Comparison of ENCODE assay signal across 7 mouse cellular contexts in genomic region chr10:121642054-121642947, GRCm38 (mm10). TPM values are rescaled to one million over a fixed set of nuclear protein-coding genes. Genes with fewer than 3 reads are reported as not detected.
DNase-seq lines count a peak whose midpoint lies in the region; ATAC-seq and TF ChIP-seq lines count a peak whose summit lies in the region.

No protein-coding gene starts in this region.

- peaks cover 28% of the 10 kb centered on the region for H3K27me3 ChIP-seq in embryonic facial prominence, embryonic 12.5 days
- peaks cover 18% of the 10 kb centered on the region for H3K27me3 ChIP-seq in intestine, embryonic 15.5 days (replicated peaks)
- H3K27me3 ChIP-seq in midbrain, postnatal 0 days (ENCODE audit: insufficient read depth, low read length): peaks cover 21% of the 10 kb centered on the region

- peak overlapping the region; percentile 57 for H3K4me3 ChIP-seq in embryonic facial prominence, embryonic 12.5 days
- H3K4me3 ChIP-seq in intestine, embryonic 15.5 days (replicated peaks): peak overlapping the region; percentile 56
- H3K4me3 ChIP-seq in midbrain, postnatal 0 days (ENCODE audit: low read depth, low read length): peak overlapping the region; percentile 50

- peaks cover 6% of the 10 kb centered on the region for H3K4me1 ChIP-seq in embryonic facial prominence, embryonic 12.5 days
- H3K4me1 ChIP-seq in intestine, embryonic 15.5 days (replicated peaks): peaks cover 11% of the 10 kb centered on the region; the same call in 1 of the 2 replicates
- peaks cover 9% of the 10 kb centered on the region for H3K4me1 ChIP-seq in midbrain, postnatal 0 days (ENCODE audit: insufficient read depth, low read length)

- no peaks in the 10 kb centered on the region for H3K9me3 ChIP-seq in embryonic facial prominence, embryonic 12.5 days
- no peaks in the 10 kb centered on the region for H3K9me3 ChIP-seq in intestine, embryonic 15.5 days
- H3K9me3 ChIP-seq in midbrain, postnatal 0 days (ENCODE audit: low read length): no peaks in the 10 kb centered on the region

- no peaks in the 10 kb centered on the region for H3K36me3 ChIP-seq in embryonic facial prominence, embryonic 12.5 days
- H3K36me3 ChIP-seq in intestine, embryonic 15.5 days: no peaks in the 10 kb centered on the region
- no peaks in the 10 kb centered on the region for H3K36me3 ChIP-seq in midbrain, postnatal 0 days (ENCODE audit: insufficient read depth, low read length)

- peak overlapping the region; percentile 99 for H3K4me2 ChIP-seq in embryonic facial prominence, embryonic 12.5 days (replicated peaks)
- H3K4me2 ChIP-seq in intestine, embryonic 15.5 days (replicated peaks): peak overlapping the region; percentile 99
- peak overlapping the region; percentile 98 for H3K4me2 ChIP-seq in midbrain, postnatal 0 days (ENCODE audit: low read depth, low read length, poor library complexity, severe bottlenecking)

- H3K27ac ChIP-seq in embryonic facial prominence, embryonic 12.5 days: no peak overlapping the region
- H3K27ac ChIP-seq in intestine, embryonic 15.5 days: no peak overlapping the region
- H3K27ac ChIP-seq in midbrain, postnatal 0 days (ENCODE audit: low read depth, low read length): no peak overlapping the region

- 4% methylated on average over 28 of the region's 28 CpGs for WGBS in embryonic facial prominence, embryonic 12.5 days
- 6% methylated on average over 28 of the region's 28 CpGs for WGBS in intestine, embryonic 15.5 days
- 5% methylated on average over 28 of the region's 28 CpGs for WGBS in midbrain, postnatal 0 days

- intact Hi-C loops in gastrocnemius, postnatal 36 days (cut with DNase I): no loop called here

- ATAC-seq in embryonic facial prominence, embryonic 12.5 days (ENCODE audit: insufficient number of reproducible peaks, insufficient read depth, low FRiP score, low TSS enrichment): no peak
- 0 out of 2 replicates have a peak, but pooled peaks have one; percentile 24 for ATAC-seq in intestine, embryonic 15.5 days
- no peak for ATAC-seq in midbrain, postnatal 0 days (ENCODE audit: low FRiP score)

- TF ChIP-seq CTCF in midbrain, postnatal 0 days (IDR thresholded peaks at IDR 0.05): no peak

- H3K9ac ChIP-seq in embryonic facial prominence, embryonic 12.5 days: peak overlapping the region; percentile 58
- peak overlapping the region; percentile 31; the same call in 1 of the 2 replicates for H3K9ac ChIP-seq in intestine, embryonic 15.5 days
- H3K9ac ChIP-seq in midbrain, postnatal 0 days (replicated peaks; ENCODE audit: low read length, poor library complexity, severe bottlenecking): peak overlapping the region; percentile 48; the same call in 1 of the 2 replicates

- DNase-seq in lung, adult 18-20 months: peak; percentile 17 to 25
- no peak for DNase-seq in lung, postnatal 25 days (ENCODE audit: low spot score)
- DNase-seq in midbrain, postnatal 0 days (ENCODE audit: low spot score): no peak
- no peak for DNase-seq in gastrocnemius, postnatal 36 days
- no peak for DNase-seq in layer of hippocampus, adult 18-20 months (ENCODE audit: low spot score in 2 of 2)

RNA-seq across cellular contexts. Expression of gene D930020B18Rik, which starts 0.9 kb away (rescaled TPM):
- polyA plus RNA-seq in embryonic facial prominence, embryonic 12.5 days (2016; fragmentation: Nextera tagmentation; extraction: Ambion mirVana): 1.4 and 1.6 TPM in 2 replicates
- polyA plus RNA-seq in intestine, embryonic 15.5 days (2015; fragmentation: Nextera tagmentation; extraction: Ambion mirVana): 0.23 and 0.39 TPM in 2 replicates
- 0.44 and 0.61 TPM in 2 replicates for total RNA-seq in midbrain, postnatal 0 days (2014; rRNA removed)
- 0.42 and 0.43 TPM in 2 replicates for polyA plus RNA-seq in midbrain, postnatal 0 days (2015; fragmentation: Nextera tagmentation; extraction: Ambion mirVana)
- not detected for total RNA-seq in gastrocnemius, postnatal 36 days (2021)
- total RNA-seq in layer of hippocampus, adult 18-20 months (2021): under 1 TPM; 0.23 to 0.84 TPM

RNA-seq across cellular contexts. Expression of gene Xpot, which starts 16.2 kb away (rescaled TPM):
- polyA plus RNA-seq in embryonic facial prominence, embryonic 12.5 days (2016; fragmentation: Nextera tagmentation; extraction: Ambion mirVana): 49.6 and 59.5 TPM in 2 replicates
- 46.3 and 46.5 TPM in 2 replicates for polyA plus RNA-seq in intestine, embryonic 15.5 days (2015; fragmentation: Nextera tagmentation; extraction: Ambion mirVana)
- total RNA-seq in midbrain, postnatal 0 days (2014; rRNA removed): 101 and 111 TPM in 2 replicates
- 26.0 and 26.6 TPM in 2 replicates for polyA plus RNA-seq in midbrain, postnatal 0 days (2015; fragmentation: Nextera tagmentation; extraction: Ambion mirVana)
- 10 to 100 TPM; 19.1 to 19.3 TPM for total RNA-seq in gastrocnemius, postnatal 36 days (2021)
- total RNA-seq in layer of hippocampus, adult 18-20 months (2021): 10 to 100 TPM; 71.1 to 72.8 TPM

RNA-seq across cellular contexts. Expression of gene Tbk1, which starts 55.7 kb away (rescaled TPM):
- 33.8 and 34.4 TPM in 2 replicates for polyA plus RNA-seq in embryonic facial prominence, embryonic 12.5 days (2016; fragmentation: Nextera tagmentation; extraction: Ambion mirVana)
- polyA plus RNA-seq in intestine, embryonic 15.5 days (2015; fragmentation: Nextera tagmentation; extraction: Ambion mirVana): 32.9 and 35.1 TPM in 2 replicates
- total RNA-seq in midbrain, postnatal 0 days (2014; rRNA removed): 16.5 and 29.2 TPM in 2 replicates
- 24.5 and 24.8 TPM in 2 replicates for polyA plus RNA-seq in midbrain, postnatal 0 days (2015; fragmentation: Nextera tagmentation; extraction: Ambion mirVana)
- total RNA-seq in gastrocnemius, postnatal 36 days (2021): 10 to 100 TPM in 1 of 2 experiments, 1 to 10 TPM in 1; 9.8 to 11.9 TPM
- total RNA-seq in layer of hippocampus, adult 18-20 months (2021): 10 to 100 TPM; 52.9 to 56.9 TPM

Comparison
In these comparisons a context has a peak if more than half of its experiments do, and no peak if none do; other contexts are left out.
1. DNase-seq: peak in lung, adult 18-20 months (2 of 2); none in lung, postnatal 25 days (single experiment), midbrain, postnatal 0 days (single experiment), gastrocnemius, postnatal 36 days (0 of 2) and layer of hippocampus, adult 18-20 months (0 of 2).
2. Peak in every context shown above with its lines, with median percentiles within 50 percentile points of each other: H3K4me2 ChIP-seq, H3K4me3 ChIP-seq and H3K9ac ChIP-seq.